Mouse (Mus musculus): ENCODE data around the gene Ppp2r5b.

GRCm38 (mm10) chr19:6247526-6248300 is 12.0 kb upstream of the Ppp2r5b start:
- TF ChIP-seq CTCF (IDR thresholded peaks at IDR 0.05; ENCODE audit: borderline replicate concordance, insufficient read depth, low read depth, low read length) (no peak), POLR2A (IDR thresholded peaks at IDR 0.05; ENCODE audit: borderline replicate concordance, insufficient read depth, low read length) (no peak)
